Mouse (Mus musculus) cerebellum, postnatal 4 days (tissue): ENCODE data around the gene Magi2.
"Not testable (repeated sequence)": the region's sequence is repeated elsewhere in the genome, so short reads cannot be mapped to it uniquely, and the experiment has no call there.

Experiments used
- DNase-seq, 2 experiments: peaks; one replicate each; pipeline ENCODE4 v3.0.0; 2022; ENCODE audit warnings: low spot score in 2 of 2, mixed read lengths in 1 of 2

Magi2 gene

GRCm38 (mm10) chr5:20702480-20703303, 1475.9 kb downstream of the Magi2 start:
- peak in 1 of 2 experiments; percentile 36 for DNase-seq

GRCm38 (mm10) chr5:20703304-20703700, 1476.5 kb downstream of the Magi2 start:
- no peak for DNase-seq

GRCm38 (mm10) chr5:20703971-20704575, 1477.2 kb downstream of the Magi2 start:
- no peak for DNase-seq

GRCm38 (mm10) chr5:20704886-20705285, 1478.0 kb downstream of the Magi2 start:
- no peak for DNase-seq

- not testable (repeated sequence) for DNase-seq
Observed at GRCm38 (mm10) chr5:20706322-20707282, 1479.8 kb downstream of the Magi2 start.

GRCm38 (mm10) chr5:20710845-20711244, 1484.0 kb downstream of the Magi2 start:
- not testable (repeated sequence) for DNase-seq

GRCm38 (mm10) chr5:20714619-20715018, 1487.8 kb downstream of the Magi2 start:
- not testable (repeated sequence) for DNase-seq

GRCm38 (mm10) chr5:20715980-20716379, 1489.1 kb downstream of the Magi2 start:
- DNase-seq = not testable (repeated sequence)

- DNase-seq = no peak
Observed at GRCm38 (mm10) chr5:20720201-20720900, 1493.5 kb downstream of the Magi2 start.

GRCm38 (mm10) chr5:20723226-20723625, 1496.4 kb downstream of the Magi2 start:
- not testable (repeated sequence) for DNase-seq

- DNase-seq = no peak
Observed at GRCm38 (mm10) chr5:20738795-20739194, 1512.0 kb downstream of the Magi2 start.

- DNase-seq = no peak
Observed at GRCm38 (mm10) chr5:20741193-20741592, 1514.4 kb downstream of the Magi2 start.

- DNase-seq = no peak
Observed at GRCm38 (mm10) chr5:20741936-20742335, 1515.1 kb downstream of the Magi2 start.

GRCm38 (mm10) chr5:20748142-20748541, 1521.3 kb downstream of the Magi2 start:
- DNase-seq = no peak

- no peak for DNase-seq
Observed at GRCm38 (mm10) chr5:20748856-20749255, 1522.0 kb downstream of the Magi2 start.

- no peak for DNase-seq
Observed at GRCm38 (mm10) chr5:20749535-20749934, 1522.7 kb downstream of the Magi2 start.

- no peak for DNase-seq
Observed at GRCm38 (mm10) chr5:20751000-20751399, 1524.2 kb downstream of the Magi2 start.

- DNase-seq = no peak
Observed at GRCm38 (mm10) chr5:20751696-20752095, 1524.9 kb downstream of the Magi2 start.

- no peak for DNase-seq
Observed at GRCm38 (mm10) chr5:20753096-20753495, 1526.3 kb downstream of the Magi2 start.

GRCm38 (mm10) chr5:20753963-20754362, 1527.1 kb downstream of the Magi2 start:
- DNase-seq = no peak
